9 mouse cellular contexts compared by ENCODE assay signal in the genomic region with DNA sequence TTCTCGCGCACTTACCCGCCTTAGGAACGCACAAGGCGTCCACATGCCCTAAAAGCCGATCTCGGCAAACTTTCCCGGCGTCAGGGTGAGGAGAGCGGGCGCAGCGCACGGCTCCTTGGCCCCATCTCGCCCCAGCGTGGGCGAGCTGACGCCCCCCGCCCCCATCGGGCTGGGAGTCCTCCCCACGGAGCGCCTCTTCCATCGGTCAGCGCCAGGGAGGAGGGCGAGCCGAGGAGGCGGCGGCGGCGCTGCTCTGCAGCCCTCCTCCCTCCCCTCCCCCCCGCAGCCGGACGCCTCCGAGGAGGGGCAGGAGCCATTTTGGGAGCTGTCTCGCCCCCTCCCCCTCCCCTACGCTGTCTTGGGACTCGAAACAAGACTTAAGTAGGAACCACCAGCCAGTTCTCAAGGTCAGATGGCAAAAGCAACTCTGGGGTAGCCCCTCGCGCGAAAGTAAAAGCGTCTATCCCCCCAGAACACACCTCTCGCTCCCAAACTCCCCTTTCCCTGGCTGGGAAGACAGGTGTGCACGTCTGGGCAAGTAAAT. TPM values are rescaled to one million over a fixed set of nuclear protein-coding genes. Genes with fewer than 3 reads are reported as not detected.
DNase-seq lines count a peak whose midpoint lies in the region; ATAC-seq and TF ChIP-seq lines count a peak whose summit lies in the region.
"Had no signal": no experiment of that assay in that cellular context is flagged by ENCODE, and none has a peak within 500 bp of the region (broad histone marks: within the 10 kb centered on the region; RNA-seq: fewer than 3 reads in every experiment).

No protein-coding gene starts in this region.

- H3K9me3 ChIP-seq in heart, embryonic 11.5 days (replicated peaks; ENCODE audit: control insufficient read depth, low read length): no peaks in the 10 kb centered on the region
- H3K9me3 ChIP-seq in kidney, postnatal 0 days (replicated peaks; ENCODE audit: low read length): no peaks in the 10 kb centered on the region
- no peaks in the 10 kb centered on the region for H3K9me3 ChIP-seq in liver, embryonic 13.5 days (replicated peaks)
- no peaks in the 10 kb centered on the region for H3K9me3 ChIP-seq in neural tube, embryonic 11.5 days (ENCODE audit: control insufficient read depth, low read length)
- H3K9me3 ChIP-seq in stomach, embryonic 16.5 days (replicated peaks; ENCODE audit: control insufficient read depth, low read length): no peaks in the 10 kb centered on the region

- H3K4me1 ChIP-seq in embryonic fibroblast, embryonic 13.5 days (ENCODE audit: control insufficient read depth, insufficient read depth, low read length): peaks cover 9% of the 10 kb centered on the region; the same call in 1 of the 2 replicates
- peaks cover 16% of the 10 kb centered on the region for H3K4me1 ChIP-seq in heart, embryonic 11.5 days (ENCODE audit: control insufficient read depth, insufficient read depth, low read length)
- H3K4me1 ChIP-seq in kidney, postnatal 0 days (replicated peaks; ENCODE audit: insufficient read depth, low read length): peaks cover 4% of the 10 kb centered on the region; the same call in 1 of the 2 replicates
- H3K4me1 ChIP-seq in liver, embryonic 13.5 days (replicated peaks): peaks cover 56% of the 10 kb centered on the region
- peaks cover 18% of the 10 kb centered on the region for H3K4me1 ChIP-seq in neural tube, embryonic 11.5 days (ENCODE audit: control insufficient read depth, insufficient read depth, low read length)
- H3K4me1 ChIP-seq in stomach, embryonic 16.5 days (ENCODE audit: control insufficient read depth, insufficient read depth, low read length): peaks cover 23% of the 10 kb centered on the region

- peak overlapping the region; percentile 98 for H3K4me2 ChIP-seq in heart, embryonic 11.5 days
- H3K4me2 ChIP-seq in kidney, postnatal 0 days (ENCODE audit: low read length): peak overlapping the region; percentile 95
- peak overlapping the region; percentile 99 for H3K4me2 ChIP-seq in liver, embryonic 13.5 days
- H3K4me2 ChIP-seq in neural tube, embryonic 11.5 days (ENCODE audit: low read depth): peak overlapping the region; percentile 93
- H3K4me2 ChIP-seq in stomach, embryonic 16.5 days (ENCODE audit: low read depth, low read length): peak overlapping the region; percentile 83

- TF ChIP-seq CTCF in embryonic fibroblast, embryonic 13.5 days (IDR thresholded peaks at IDR 0.05; ENCODE audit: borderline replicate concordance, insufficient read depth, low read length): no peak
- TF ChIP-seq CTCF in kidney, postnatal 0 days (IDR thresholded peaks at IDR 0.05; ENCODE audit: low read depth): no peak

- H3K9ac ChIP-seq in heart, embryonic 11.5 days (ENCODE audit: low read depth, low read length): peak overlapping the region; percentile 99
- peak overlapping the region; percentile 97 for H3K9ac ChIP-seq in kidney, postnatal 0 days (ENCODE audit: low read depth, low read length)
- peak overlapping the region; percentile 98 for H3K9ac ChIP-seq in liver, embryonic 13.5 days
- H3K9ac ChIP-seq in neural tube, embryonic 11.5 days (ENCODE audit: low read length): peak overlapping the region; percentile 88
- H3K9ac ChIP-seq in stomach, embryonic 16.5 days (ENCODE audit: low read length): peak overlapping the region; percentile 99

- peaks cover 23% of the 10 kb centered on the region for H3K36me3 ChIP-seq in heart, embryonic 11.5 days (ENCODE audit: control insufficient read depth, insufficient read depth, low read length)
- H3K36me3 ChIP-seq in kidney, postnatal 0 days (ENCODE audit: insufficient read depth, low read length): peaks cover 21% of the 10 kb centered on the region
- peaks cover 37% of the 10 kb centered on the region for H3K36me3 ChIP-seq in liver, embryonic 13.5 days
- peaks cover 7% of the 10 kb centered on the region for H3K36me3 ChIP-seq in neural tube, embryonic 11.5 days (ENCODE audit: control insufficient read depth, insufficient read depth, low read length)
- peaks cover 15% of the 10 kb centered on the region for H3K36me3 ChIP-seq in stomach, embryonic 16.5 days (ENCODE audit: control insufficient read depth, insufficient read depth, low read length)

- WGBS in heart, embryonic 11.5 days (ENCODE audit: insufficient replicate concordance): 0% methylated on average over 34 of the region's 42 CpGs
- 0% methylated on average over 39 of the region's 42 CpGs for WGBS in kidney, postnatal 0 days
- under 1% methylated on average over 39 of the region's 42 CpGs for WGBS in liver, embryonic 13.5 days (ENCODE audit: insufficient replicate concordance)
- WGBS in neural tube, embryonic 11.5 days: under 1% methylated on average over 40 of the region's 42 CpGs
- under 1% methylated on average over 42 of the region's 42 CpGs for WGBS in stomach, embryonic 16.5 days

- ATAC-seq in heart, embryonic 11.5 days (replicated peaks; ENCODE audit: insufficient number of reproducible peaks, low FRiP score, low TSS enrichment): peak; percentile 12; the same call in 1 of the 2 replicates
- 0 out of 2 replicates have a peak, but pooled peaks have one; percentile 3 for ATAC-seq in kidney, postnatal 0 days (replicated peaks; ENCODE audit: low FRiP score, low read depth)
- no peak for ATAC-seq in liver, embryonic 13.5 days (ENCODE audit: low read depth)
- ATAC-seq in neural tube, embryonic 11.5 days (ENCODE audit: insufficient read depth, low FRiP score, low TSS enrichment): peak; percentile 18; the same call in 1 of the 2 replicates
- ATAC-seq in stomach, embryonic 16.5 days (ENCODE audit: insufficient read depth, low FRiP score): peak; percentile 30

- peak overlapping the region; percentile 81 for H3K4me3 ChIP-seq in embryonic fibroblast, embryonic 13.5 days (ENCODE audit: insufficient read depth, low read length)
- H3K4me3 ChIP-seq in heart, embryonic 11.5 days (ENCODE audit: low read depth, low read length): peak overlapping the region; percentile 99
- peak overlapping the region; percentile 95 for H3K4me3 ChIP-seq in kidney, postnatal 0 days (replicated peaks; ENCODE audit: low read depth, low read length)
- H3K4me3 ChIP-seq in liver, embryonic 13.5 days (replicated peaks): peak overlapping the region; percentile 100
- peak overlapping the region; percentile 99 for H3K4me3 ChIP-seq in neural tube, embryonic 11.5 days (ENCODE audit: low read depth, low read length)
- peak overlapping the region; percentile 96 for H3K4me3 ChIP-seq in stomach, embryonic 16.5 days (replicated peaks; ENCODE audit: low read length)

- TF ChIP-seq POLR2A in embryonic fibroblast, embryonic 13.5 days (IDR thresholded peaks at IDR 0.05; ENCODE audit: low read depth, low read length): no peak; the same call in none of the 2 replicates

- peak; percentile 90 for DNase-seq in layer of hippocampus, adult 11-12 months (ENCODE audit: low spot score)
- no peak for DNase-seq in layer of hippocampus, adult 9-10 months (ENCODE audit: low spot score)
- DNase-seq in kidney, postnatal 0 days (ENCODE audit: low spot score): peak; percentile 93
- DNase-seq in liver, embryonic 13.5 days: peak; percentile 66
- peak; percentile 90 for DNase-seq in neural tube, embryonic 11.5 days (ENCODE audit: low spot score)

- no peaks in the 10 kb centered on the region for H3K27me3 ChIP-seq in heart, embryonic 11.5 days (ENCODE audit: control insufficient read depth, insufficient read depth, low read length)
- H3K27me3 ChIP-seq in kidney, postnatal 0 days (ENCODE audit: insufficient read depth, low read length): no peaks in the 10 kb centered on the region
- no peaks in the 10 kb centered on the region for H3K27me3 ChIP-seq in liver, embryonic 13.5 days
- H3K27me3 ChIP-seq in neural tube, embryonic 11.5 days (ENCODE audit: control insufficient read depth, insufficient read depth, low read length): no peaks in the 10 kb centered on the region
- no peaks in the 10 kb centered on the region for H3K27me3 ChIP-seq in stomach, embryonic 16.5 days (ENCODE audit: control insufficient read depth, insufficient read depth, low read length)
- H3K27me3 ChIP-seq: Patski had no signal

- peak overlapping the region; percentile 100 for H3K27ac ChIP-seq in embryonic fibroblast, embryonic 13.5 days (ENCODE audit: insufficient read depth, low read length)
- peak overlapping the region; percentile 100 for H3K27ac ChIP-seq in heart, embryonic 11.5 days (ENCODE audit: low read depth, low read length)
- peak overlapping the region; percentile 100 for H3K27ac ChIP-seq in kidney, postnatal 0 days
- peak overlapping the region; percentile 100 for H3K27ac ChIP-seq in liver, embryonic 13.5 days
- peak overlapping the region; percentile 100 for H3K27ac ChIP-seq in neural tube, embryonic 11.5 days (ENCODE audit: low read depth, low read length)
- peak overlapping the region; percentile 100 for H3K27ac ChIP-seq in stomach, embryonic 16.5 days (ENCODE audit: low read length)

RNA-seq across cellular contexts. Expression of a gene that starts 0.9 kb away (rescaled TPM):
- polyA plus RNA-seq in embryonic fibroblast, embryonic 13.5 days (2011; ENCODE audit: insufficient read length, low read depth, missing spikeins): 8.2 and 10.0 TPM in 2 replicates
- 6.2 and 8.1 TPM in 2 replicates for polyA plus RNA-seq in heart, embryonic 11.5 days (2014; fragmentation: Nextera tagmentation; extraction: Ambion mirVana)
- 18.6 and 20.6 TPM in 2 replicates for polyA plus RNA-seq in kidney, postnatal 0 days (2015; fragmentation: Nextera tagmentation; extraction: Ambion mirVana)
- polyA plus RNA-seq in liver, embryonic 13.5 days (2015; fragmentation: Nextera tagmentation; extraction: Ambion mirVana): 4.4 and 5.2 TPM in 2 replicates
- polyA plus RNA-seq in neural tube, embryonic 11.5 days (2014; fragmentation: Nextera tagmentation; extraction: Ambion mirVana): 9.2 and 10.3 TPM in 2 replicates
- polyA plus RNA-seq in stomach, embryonic 16.5 days (2015; fragmentation: Nextera tagmentation; extraction: Ambion mirVana): 10.8 and 11.6 TPM in 2 replicates

RNA-seq across cellular contexts. Expression of a gene that starts 2.2 kb away (rescaled TPM):
- 205 and 233 TPM in 2 replicates for polyA plus RNA-seq in embryonic fibroblast, embryonic 13.5 days (2011; ENCODE audit: insufficient read length, low read depth, missing spikeins)
- polyA plus RNA-seq in heart, embryonic 11.5 days (2014; fragmentation: Nextera tagmentation; extraction: Ambion mirVana): 59.7 and 105 TPM in 2 replicates
- polyA plus RNA-seq in kidney, postnatal 0 days (2015; fragmentation: Nextera tagmentation; extraction: Ambion mirVana): 90.2 and 100 TPM in 2 replicates
- 42.0 and 53.3 TPM in 2 replicates for polyA plus RNA-seq in liver, embryonic 13.5 days (2015; fragmentation: Nextera tagmentation; extraction: Ambion mirVana)
- 116 and 133 TPM in 2 replicates for polyA plus RNA-seq in neural tube, embryonic 11.5 days (2014; fragmentation: Nextera tagmentation; extraction: Ambion mirVana)
- 71.9 and 74.7 TPM in 2 replicates for polyA plus RNA-seq in stomach, embryonic 16.5 days (2015; fragmentation: Nextera tagmentation; extraction: Ambion mirVana)

RNA-seq across cellular contexts. Expression of a gene that starts 22.9 kb away (rescaled TPM):
- not detected in 2 replicates for polyA plus RNA-seq in embryonic fibroblast, embryonic 13.5 days (2011; ENCODE audit: insufficient read length, low read depth, missing spikeins)
- polyA plus RNA-seq in heart, embryonic 11.5 days (2014; fragmentation: Nextera tagmentation; extraction: Ambion mirVana): 0.20 TPM in 1 of 2 replicates, not detected in the other
- polyA plus RNA-seq in kidney, postnatal 0 days (2015; fragmentation: Nextera tagmentation; extraction: Ambion mirVana): 15.3 and 19.4 TPM in 2 replicates
- 0.31 and 0.36 TPM in 2 replicates for polyA plus RNA-seq in liver, embryonic 13.5 days (2015; fragmentation: Nextera tagmentation; extraction: Ambion mirVana)
- not detected in 2 replicates for polyA plus RNA-seq in neural tube, embryonic 11.5 days (2014; fragmentation: Nextera tagmentation; extraction: Ambion mirVana)
- polyA plus RNA-seq in stomach, embryonic 16.5 days (2015; fragmentation: Nextera tagmentation; extraction: Ambion mirVana): 0.70 and 0.82 TPM in 2 replicates

RNA-seq across cellular contexts. Expression of a gene that starts 28.1 kb away (rescaled TPM):
- polyA plus RNA-seq in embryonic fibroblast, embryonic 13.5 days (2011; ENCODE audit: insufficient read length, low read depth, missing spikeins): not detected in 2 replicates
- 0.34 and 1.2 TPM in 2 replicates for polyA plus RNA-seq in heart, embryonic 11.5 days (2014; fragmentation: Nextera tagmentation; extraction: Ambion mirVana)
- polyA plus RNA-seq in kidney, postnatal 0 days (2015; fragmentation: Nextera tagmentation; extraction: Ambion mirVana): 0.83 and 0.95 TPM in 2 replicates
- polyA plus RNA-seq in liver, embryonic 13.5 days (2015; fragmentation: Nextera tagmentation; extraction: Ambion mirVana): 0.39 and 0.41 TPM in 2 replicates
- polyA plus RNA-seq in neural tube, embryonic 11.5 days (2014; fragmentation: Nextera tagmentation; extraction: Ambion mirVana): 0.93 TPM in 1 of 2 replicates, not detected in the other
- polyA plus RNA-seq in stomach, embryonic 16.5 days (2015; fragmentation: Nextera tagmentation; extraction: Ambion mirVana): 0.61 and 0.64 TPM in 2 replicates
- polyA plus RNA-seq: Patski had no signal

RNA-seq across cellular contexts. Expression of a gene that starts 32.6 kb away (rescaled TPM):
- polyA plus RNA-seq in embryonic fibroblast, embryonic 13.5 days (2011; ENCODE audit: insufficient read length, low read depth, missing spikeins): 2.2 and 2.4 TPM in 2 replicates
- 0.27 and 0.29 TPM in 2 replicates for polyA plus RNA-seq in heart, embryonic 11.5 days (2014; fragmentation: Nextera tagmentation; extraction: Ambion mirVana)
- polyA plus RNA-seq in kidney, postnatal 0 days (2015; fragmentation: Nextera tagmentation; extraction: Ambion mirVana): 12.9 and 13.5 TPM in 2 replicates
- 0.54 and 0.62 TPM in 2 replicates for polyA plus RNA-seq in liver, embryonic 13.5 days (2015; fragmentation: Nextera tagmentation; extraction: Ambion mirVana)
- polyA plus RNA-seq in neural tube, embryonic 11.5 days (2014; fragmentation: Nextera tagmentation; extraction: Ambion mirVana): not detected in 2 replicates
- 2.0 and 2.9 TPM in 2 replicates for polyA plus RNA-seq in stomach, embryonic 16.5 days (2015; fragmentation: Nextera tagmentation; extraction: Ambion mirVana)
